Mouse (Mus musculus) forebrain, postnatal 0 days (tissue): ENCODE results near the gene Urad. TPM values are rescaled to one million over a fixed set of nuclear protein-coding genes. Genes with fewer than 3 reads are reported as not detected.

Source experiments
- ATAC-seq: fragments of 200-750 bp; cut with Nextera tagmentation; 2 replicates; pipeline ENCODE4 v1.8.0; 2017; ENCODE audit warnings: mild to moderate bottlenecking, moderate library complexity
- DNase-seq: peaks from one replicate; pipeline ENCODE4 v3.0.0-alpha.2; 2015
- H3K27ac ChIP-seq: fragments of 300-500 bp; sonication (generic); 2 replicates; pipeline ENCODE4 v1.5.1; 2014; ENCODE audit warnings: low read depth, mild to moderate bottlenecking, antibody characterized with exemption, low read length, moderate library complexity, mixed read lengths
- H3K27me3 ChIP-seq: fragments of 300-500 bp; sonication (generic); 2 replicates; pipeline ENCODE4 v1.6.1; 2014; ENCODE audit warnings: mild to moderate bottlenecking, low read length, mixed read lengths; ENCODE audit not compliant: insufficient read depth
- H3K36me3 ChIP-seq: fragments of 300-500 bp; sonication (generic); 2 replicates; pipeline ENCODE4 v1.6.1; 2014; ENCODE audit warnings: mild to moderate bottlenecking, moderate library complexity; ENCODE audit not compliant: insufficient read depth
- H3K4me1 ChIP-seq: fragments of 300-500 bp; sonication (generic); 2 replicates; pipeline ENCODE4 v1.6.1; 2014; ENCODE audit warnings: antibody characterized with exemption; ENCODE audit not compliant: insufficient read depth
- H3K4me2 ChIP-seq: fragments of 300-500 bp; sonication (generic); 2 replicates; pipeline ENCODE4 v1.6.1; 2014; ENCODE audit warnings: low read depth, mild to moderate bottlenecking, moderate library complexity
- H3K4me3 ChIP-seq: fragments of 300-500 bp; sonication (generic); 2 replicates; pipeline ENCODE4 v1.5.1; 2014; ENCODE audit warnings: low read depth, low read length, mixed read lengths
- H3K9ac ChIP-seq: fragments of 300-500 bp; sonication (generic); 2 replicates; pipeline ENCODE4 v1.6.1; 2014; ENCODE audit warnings: mild to moderate bottlenecking
- H3K9me3 ChIP-seq: fragments of 300-500 bp; sonication (generic); 2 replicates; pipeline ENCODE4 v1.6.1; 2016; ENCODE audit warnings: low read length
- CTCF ChIP-seq: sonication (generic); IDR thresholded peaks from 2 replicates; pipeline ENCODE4 v1.5.1; 2016; ENCODE audit warnings: antibody characterized with exemption, control low read depth, low read depth
- WGBS: fragments of 180-500 bp; shearing (Covaris S2); extraction: QIAGEN DNeasy Blood & Tissue Kit; methylation state at CpG from one replicate; pipeline ENCODE4 v1.1.7; 2014; 5-methylcytosine and 5-hydroxymethylcytosine counted together
- polyA plus RNA-seq: library from polyadenylated mRNA; unstranded; fragments of >200 nt; fragmentation: Nextera tagmentation; extraction: Ambion mirVana; gene quantifications from 2 replicates; pipeline ENCODE4 v1.2.1, GENCODE M21; 2015
- total RNA-seq: library from RNA; depleted of rRNA; stranded (reverse); fragments of >200 nt; gene quantifications from 2 replicates; pipeline ENCODE4 v1.2.3, GENCODE M21; 2014

Urad gene
- total and polyA plus RNA-seq, 2 experiments from 2014 or later = not detected

DNA sequence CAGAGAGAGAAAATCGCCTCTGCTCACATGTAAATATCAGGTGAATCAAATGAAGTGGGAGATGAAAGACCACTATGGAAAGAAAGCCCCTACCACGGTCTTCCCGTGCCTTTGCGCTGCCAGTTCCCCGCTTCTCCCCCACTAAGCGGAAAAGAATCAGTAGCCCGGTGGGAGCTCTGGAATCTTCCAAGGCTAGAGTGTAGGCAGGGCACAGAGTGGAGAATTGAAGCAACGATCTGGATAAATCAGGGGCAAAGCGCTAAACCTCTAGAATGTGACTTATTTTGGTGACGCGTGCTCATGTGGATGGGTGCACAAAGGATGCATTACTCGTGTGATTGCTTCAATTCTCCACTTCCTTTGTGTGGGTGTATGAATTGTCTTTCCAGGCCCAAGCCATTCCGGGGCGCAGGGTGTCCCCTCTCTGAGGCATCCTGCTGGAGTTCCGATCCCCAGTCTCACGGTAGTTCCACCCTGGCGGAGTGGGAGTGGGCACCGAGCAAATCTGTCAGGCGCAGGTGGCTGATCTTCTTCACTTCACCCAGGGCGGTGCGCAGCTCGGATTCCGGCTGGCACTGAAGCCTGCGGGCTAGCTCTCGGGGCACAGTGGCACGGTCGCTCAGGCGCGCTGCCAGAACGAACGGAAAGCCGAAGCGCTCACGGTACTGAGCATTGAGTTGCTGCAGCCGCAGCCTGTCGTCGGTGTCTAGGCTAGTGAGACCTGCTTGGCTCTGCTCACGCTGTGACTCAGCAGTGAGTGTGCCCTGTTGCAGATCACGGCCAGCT is 7.4 kb downstream of the Urad start:
- Histone ChIP-seq H3K4me2 (no peak overlapping the region), H3K27me3 (peaks cover 92% of the 10 kb centered on the region), H3K36me3 (no peaks in the 10 kb centered on the region), H3K4me1 (no peaks in the 10 kb centered on the region), H3K9ac (no peak overlapping the region), H3K9me3 (no peaks in the 10 kb centered on the region), H3K27ac (no peak overlapping the region), H3K4me3 (0 out of 2 replicates have a peak overlapping the region, but pooled peaks have one; percentile 5)
- under 1% methylated on average over 39 of the region's 39 CpGs for WGBS
- DNase-seq (no peak), ATAC-seq (no peak)
- TF ChIP-seq CTCF = no peak

DNA sequence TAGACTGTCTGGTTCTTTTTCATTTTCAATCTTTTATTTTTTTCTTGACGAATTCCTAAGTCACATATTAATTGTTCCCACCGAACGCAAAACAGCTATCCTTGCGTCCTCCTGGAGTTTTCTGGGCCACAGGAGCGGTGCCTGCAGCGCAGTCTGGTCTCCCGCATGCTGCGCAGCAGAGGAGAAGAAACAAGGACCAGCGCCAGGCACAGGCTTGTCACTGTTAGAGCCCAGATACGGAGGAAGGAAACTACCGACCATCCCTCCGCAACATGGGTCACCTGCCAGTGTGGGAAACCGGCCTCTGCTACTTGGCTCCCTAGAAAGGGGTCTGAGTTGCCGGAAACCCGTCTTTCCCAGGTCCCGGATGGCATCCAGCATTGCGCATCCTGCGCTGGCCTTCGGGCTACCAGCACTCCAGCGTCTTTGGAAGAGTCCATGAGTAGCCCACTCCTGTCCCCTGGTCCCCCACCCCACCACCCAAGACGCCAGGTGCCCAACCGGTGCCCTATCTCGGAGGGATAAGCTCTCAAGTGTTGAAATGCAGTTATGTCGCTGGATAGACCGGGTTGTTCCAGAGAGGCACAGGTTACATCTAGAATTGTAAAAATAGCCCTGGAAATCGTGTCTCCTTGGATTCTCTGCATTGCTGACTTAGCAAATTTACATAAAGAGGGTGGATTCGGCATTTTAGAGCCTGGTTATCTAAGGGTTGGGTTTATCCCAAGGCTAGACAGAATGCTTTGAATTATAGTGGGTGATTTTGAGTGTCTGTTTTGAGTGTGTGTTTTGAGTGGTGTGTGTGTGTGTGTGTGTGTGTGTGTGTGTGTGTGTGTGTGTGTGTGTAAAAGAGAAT is 9.2 kb downstream of the Urad start:
- H3K9ac ChIP-seq = no peak overlapping the region
- WGBS = 3% methylated on average over 27 of the region's 27 CpGs
- H3K27me3 ChIP-seq = peaks cover 99% of the 10 kb centered on the region
- H3K36me3 ChIP-seq = no peaks in the 10 kb centered on the region
- H3K4me2 ChIP-seq = no peak overlapping the region
- no peak overlapping the region for H3K4me3 ChIP-seq
- H3K27ac ChIP-seq = no peak overlapping the region
- no peaks in the 10 kb centered on the region for H3K9me3 ChIP-seq
- H3K4me1 ChIP-seq = no peaks in the 10 kb centered on the region
- ATAC-seq (no peak), DNase-seq (no peak)
- no peak for TF ChIP-seq CTCF

DNA sequence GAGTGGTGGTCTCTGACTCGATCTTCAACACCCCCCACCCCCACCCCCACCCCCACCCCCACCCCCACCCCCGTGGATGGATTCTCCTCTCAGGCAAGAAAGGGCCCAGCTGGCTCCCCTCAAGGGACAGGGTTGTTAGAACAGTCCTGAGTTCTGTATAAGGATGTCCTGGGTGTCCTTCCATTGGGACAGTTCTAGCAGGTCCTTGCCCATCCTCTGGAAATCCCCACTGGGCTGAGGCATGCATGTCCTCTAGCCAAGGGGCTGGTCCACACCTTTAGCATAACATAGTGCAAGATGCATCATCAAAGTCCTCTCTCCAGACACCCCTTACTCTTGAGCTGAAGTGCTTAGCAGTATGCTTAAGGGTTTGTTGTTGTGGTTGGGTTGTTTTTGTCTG is 12.5 kb downstream of the Urad start:
- H3K36me3 ChIP-seq = no peaks in the 10 kb centered on the region
- TF ChIP-seq CTCF = no peak
- H3K9ac ChIP-seq = no peak overlapping the region
- H3K9me3 ChIP-seq = no peaks in the 10 kb centered on the region
- ATAC-seq = no peak
- no peak for DNase-seq
- H3K4me3 ChIP-seq = no peak overlapping the region
- H3K4me1 ChIP-seq = no peaks in the 10 kb centered on the region
- H3K27ac ChIP-seq = no peak overlapping the region
- 0% methylated on average over 2 of the region's 2 CpGs for whole genome bisulfite sequencing
- H3K4me2 ChIP-seq = no peak overlapping the region
- peaks cover 97% of the 10 kb centered on the region for H3K27me3 ChIP-seq

DNA sequence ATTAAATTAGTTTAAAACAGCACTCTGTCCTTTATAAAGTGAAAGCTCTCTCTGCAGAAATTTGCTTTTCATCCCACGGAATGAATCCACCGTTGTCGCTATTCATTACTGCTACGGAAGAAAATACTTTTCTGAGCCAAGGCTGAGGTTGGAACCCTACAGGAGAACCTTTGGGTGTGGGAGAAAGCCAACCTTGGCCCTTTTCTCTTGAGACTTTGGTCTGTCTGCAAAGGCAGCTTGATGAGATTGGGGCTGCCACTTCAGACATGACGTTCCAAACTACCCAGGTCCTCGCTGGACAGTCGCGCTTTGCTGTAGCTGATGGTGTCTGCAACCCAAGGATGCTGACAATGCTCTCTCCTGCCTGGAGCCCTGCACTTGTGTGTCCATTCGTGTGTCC is 13.8 kb downstream of the Urad start:
- TF ChIP-seq CTCF = no peak
- H3K36me3 ChIP-seq = no peaks in the 10 kb centered on the region
- peaks cover 96% of the 10 kb centered on the region for H3K27me3 ChIP-seq
- no peaks in the 10 kb centered on the region for H3K9me3 ChIP-seq
- H3K4me1 ChIP-seq = no peaks in the 10 kb centered on the region
- DNase-seq = no peak
- 5% methylated on average over 9 of the region's 9 CpGs for WGBS
- H3K4me3 ChIP-seq = no peak overlapping the region
- no peak overlapping the region for H3K27ac ChIP-seq
- no peak overlapping the region for H3K4me2 ChIP-seq
- H3K9ac ChIP-seq = no peak overlapping the region
- no peak for ATAC-seq

DNA sequence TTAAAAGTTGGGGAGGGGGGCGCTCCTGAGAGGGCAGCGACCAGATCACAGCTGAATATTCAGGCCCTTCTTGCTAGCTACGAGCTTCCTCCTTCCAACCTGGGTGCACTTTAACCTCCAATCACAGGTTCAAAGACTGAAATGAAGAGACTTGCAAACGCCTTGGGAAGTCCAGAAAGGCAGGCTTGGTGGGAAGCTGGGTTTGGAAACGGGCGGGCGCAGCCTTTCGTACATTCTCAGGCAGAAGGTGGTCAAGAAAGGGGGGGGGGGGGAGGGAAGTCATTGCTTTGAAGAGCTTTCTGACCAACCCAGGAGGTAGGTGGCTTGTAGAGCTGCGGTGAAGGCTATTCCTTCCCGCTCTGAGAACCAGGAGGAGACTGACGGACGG is 14.8 kb downstream of the Urad start:
- ATAC-seq (no peak), DNase-seq (no peak)
- Histone ChIP-seq H3K9ac (no peak overlapping the region), H3K9me3 (no peaks in the 10 kb centered on the region), H3K4me2 (no peak overlapping the region), H3K4me1 (no peaks in the 10 kb centered on the region), H3K27ac (no peak overlapping the region), H3K27me3 (peaks cover 96% of the 10 kb centered on the region), H3K36me3 (no peaks in the 10 kb centered on the region), H3K4me3 (no peak overlapping the region)
- WGBS = 1% methylated on average over 12 of the region's 12 CpGs
- no peak for TF ChIP-seq CTCF

DNA sequence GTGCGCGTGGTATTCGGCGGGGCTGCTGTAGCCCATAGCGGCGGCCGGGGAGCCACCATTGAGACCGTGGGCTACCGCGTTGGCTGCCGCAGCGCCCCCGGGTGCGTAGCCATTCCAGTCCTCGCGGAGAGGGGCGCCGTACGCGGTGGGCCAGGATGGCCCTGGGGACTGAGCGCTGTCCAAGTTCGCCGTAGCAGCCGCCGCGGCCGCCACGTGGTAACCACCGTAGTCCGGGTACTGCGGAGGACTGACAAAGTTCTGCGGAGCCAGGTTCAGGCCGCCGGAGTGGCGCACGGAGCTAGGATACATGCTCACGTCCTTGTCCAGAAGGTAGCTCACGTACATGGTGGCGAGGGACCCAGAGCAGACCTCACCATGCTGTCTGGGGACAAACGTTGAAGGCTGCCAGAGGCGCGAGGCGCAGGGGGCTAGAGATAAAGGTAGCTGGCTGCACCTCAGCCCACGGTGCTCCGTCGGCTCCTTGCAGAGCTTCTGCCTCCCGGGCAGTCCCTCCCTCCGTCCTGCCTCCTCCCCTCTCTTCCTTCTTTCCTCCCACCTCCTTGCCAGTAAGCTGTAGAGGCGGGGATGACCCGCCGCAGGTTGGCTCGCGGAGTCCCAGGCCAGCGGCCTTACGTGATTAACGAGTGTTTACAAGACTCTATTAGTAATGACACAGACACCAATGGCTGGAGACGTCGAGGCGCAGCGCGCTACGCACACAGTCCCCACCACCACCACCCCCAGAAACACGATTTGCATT is 15.4 kb downstream of the Urad start, which contains the start of gene Cdx2:
Cdx2 (minus strand) TSS at position 633 of the 760 bp plus-strand sequence.
- Histone ChIP-seq H3K4me2 (no peak within 1 kb of the TSS), H3K4me3 (no peak within 1 kb of the TSS; the same call in 1 of the 2 replicates), H3K27me3 (peaks cover 96% of the 10 kb centered on the region), H3K9ac (no peak within 1 kb of the TSS), H3K4me1 (no peaks in the 10 kb centered on the region), H3K27ac (no peak within 1 kb of the TSS), H3K36me3 (no peaks in the 10 kb centered on the region), H3K9me3 (no peaks in the 10 kb centered on the region)
- 1% methylated on average over 63 of the region's 63 CpGs for WGBS
- no peak for TF ChIP-seq CTCF
- DNase-seq (no peak), ATAC-seq (no peak)
